Mouse (Mus musculus): Measurements from ENCODE around the gene Col18a1.

Gene Col18a1

DNA sequence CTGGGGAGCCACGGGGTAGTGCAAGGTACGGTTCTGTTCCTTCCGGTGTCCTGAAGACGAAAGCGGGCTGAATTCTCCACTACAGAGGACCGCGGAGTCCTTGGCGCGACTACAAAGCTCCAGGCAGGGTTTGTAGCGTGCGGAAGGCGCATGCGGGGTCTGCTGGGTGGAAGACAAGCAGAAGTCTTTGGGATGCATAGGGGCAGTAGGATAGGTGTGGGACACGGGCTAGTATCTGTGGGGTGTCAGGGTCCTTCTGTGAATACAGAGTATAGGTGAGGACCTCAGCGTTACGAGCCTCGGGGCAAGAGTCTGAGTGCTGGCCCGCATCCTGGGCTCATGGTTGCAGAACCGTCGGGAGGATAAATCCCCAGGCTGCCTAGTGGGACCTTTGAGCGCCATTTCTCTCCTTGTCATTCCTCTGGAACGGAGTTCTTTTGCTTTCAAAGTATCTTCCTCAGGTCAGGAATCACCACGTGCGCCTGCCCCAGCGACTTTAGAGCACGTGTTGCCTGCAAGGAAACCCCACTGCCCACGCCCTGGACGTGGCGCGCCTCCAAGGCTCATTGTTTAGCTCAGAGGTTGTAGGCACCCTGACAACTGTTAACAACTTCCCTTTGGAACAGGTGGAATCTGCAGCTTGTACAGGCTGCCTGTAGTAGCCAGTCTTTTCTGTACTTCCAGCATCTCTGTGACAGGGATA, 132.9 kb downstream of the Col18a1 start:
- no peak for TF ChIP-seq GATA4 (IDR thresholded peaks at IDR 0.05; ENCODE audit: insufficient replicate concordance, low read length)

DNA sequence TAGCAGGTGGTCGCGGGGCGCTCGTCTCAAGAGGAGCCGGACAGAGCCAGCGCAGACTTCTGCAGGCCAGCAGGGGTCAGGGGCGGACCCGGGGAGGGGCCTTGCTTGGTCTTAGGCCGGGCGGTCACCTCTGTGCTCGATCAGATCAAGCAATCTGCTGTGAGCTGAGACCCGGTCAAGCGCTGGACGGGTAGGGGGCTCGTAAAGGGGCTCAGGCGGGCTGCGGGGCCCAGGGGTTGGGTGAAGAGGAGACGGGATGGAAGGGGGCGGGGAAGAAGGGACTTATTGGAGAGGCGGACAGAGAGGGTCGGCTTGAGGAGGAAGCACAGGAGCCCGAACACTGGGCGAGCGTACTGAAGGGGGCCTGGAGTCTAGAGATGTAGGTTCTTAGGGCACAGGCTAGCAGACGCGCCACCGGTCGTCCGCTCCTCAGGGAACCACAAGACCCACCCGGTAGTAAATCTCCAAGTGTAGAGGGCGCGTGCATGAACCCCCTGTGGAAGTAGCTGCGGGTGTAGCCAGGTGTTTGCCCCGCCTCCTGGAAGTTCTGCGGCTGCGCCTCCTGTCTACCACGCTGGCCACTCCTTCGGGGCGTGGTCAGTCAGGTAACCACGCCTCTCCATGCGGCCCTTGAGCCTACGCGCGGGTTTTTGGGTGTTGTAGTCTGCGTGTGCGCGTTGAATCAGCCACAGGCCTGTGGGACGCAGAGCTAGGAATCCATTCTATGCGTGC, 133.6 kb downstream of the Col18a1 start:
- TF ChIP-seq GATA4 (IDR thresholded peaks at IDR 0.05; ENCODE audit: insufficient replicate concordance, low read length), result no peak

DNA sequence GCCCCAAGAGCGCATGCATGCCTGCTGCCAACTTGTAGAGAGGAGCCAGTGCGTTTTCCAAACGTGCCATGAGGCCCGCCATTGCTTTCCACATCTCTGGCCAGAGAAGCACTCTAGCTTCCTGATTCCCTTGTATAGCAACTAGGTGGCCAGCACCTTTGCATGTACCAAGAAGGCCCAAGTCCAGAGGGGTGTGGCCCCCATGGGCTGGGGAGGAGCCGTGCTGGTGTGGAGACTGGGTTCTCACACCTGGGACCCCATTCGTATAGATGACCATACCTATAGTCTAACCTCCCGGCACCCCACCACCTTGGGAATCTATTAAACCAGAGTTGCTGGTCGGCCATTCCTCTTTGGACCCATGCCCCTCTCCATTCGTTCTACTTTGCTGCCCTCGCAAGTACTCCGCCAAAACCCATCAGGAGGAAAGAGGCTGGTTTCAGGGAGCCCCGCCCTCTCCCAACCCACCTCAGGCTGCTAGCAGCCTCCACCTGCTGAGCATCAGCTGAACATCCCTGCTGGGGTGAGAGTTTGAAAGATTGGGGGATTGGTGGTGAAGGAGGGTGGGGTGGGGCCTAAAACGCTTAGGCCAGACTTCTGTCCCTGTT, 134.5 kb downstream of the Col18a1 start, which contains the start of gene Slc19a1:
Gene Slc19a1 (plus strand): TSS at position 474 of the 608 bp plus-strand sequence.
- TF ChIP-seq GATA4 (IDR thresholded peaks at IDR 0.05; ENCODE audit: insufficient replicate concordance, low read length), result no peak

DNA sequence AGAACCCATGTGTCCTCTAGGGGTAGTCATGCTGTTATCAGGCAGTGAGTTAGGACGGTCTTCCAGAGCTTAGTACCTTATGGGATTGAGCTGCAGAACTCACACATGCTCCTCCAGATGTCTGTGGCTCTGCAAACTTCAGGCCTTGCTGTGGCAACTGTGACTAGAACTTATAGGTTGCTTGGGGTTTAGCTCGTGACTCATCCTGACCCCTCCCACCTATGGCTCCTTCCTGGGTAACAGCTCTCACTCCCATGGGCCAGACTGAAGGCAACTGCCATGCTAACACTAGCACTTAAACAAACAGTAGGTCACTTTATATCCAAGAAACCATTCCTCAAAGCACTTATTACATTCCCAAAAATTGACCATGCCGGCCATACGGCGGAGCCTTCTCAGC, 135.7 kb downstream of the Col18a1 start:
- no peak for TF ChIP-seq GATA4 (IDR thresholded peaks at IDR 0.05; ENCODE audit: insufficient replicate concordance, low read length)

DNA sequence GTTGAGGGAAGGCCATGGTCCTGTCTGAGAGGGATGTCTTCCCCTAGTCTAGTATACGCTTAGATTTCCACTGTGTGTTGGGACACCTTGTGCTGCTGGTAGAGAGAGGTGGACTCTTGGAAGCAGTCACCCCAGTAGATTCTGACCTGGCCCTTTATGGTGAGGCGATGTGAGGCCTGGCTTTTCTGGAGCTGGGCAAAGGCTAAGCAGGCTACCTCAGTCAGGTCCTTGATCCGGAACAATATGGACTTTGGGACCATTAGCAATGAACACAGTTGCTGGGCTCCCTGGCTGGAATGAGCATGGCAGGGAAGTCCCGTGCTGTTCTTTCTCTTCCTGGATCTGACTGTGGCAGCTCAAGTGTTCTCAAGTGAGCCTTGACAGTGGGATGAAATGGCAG, 136.6 kb downstream of the Col18a1 start:
- TF ChIP-seq GATA4 (IDR thresholded peaks at IDR 0.05; ENCODE audit: insufficient replicate concordance, low read length), result no peak

DNA sequence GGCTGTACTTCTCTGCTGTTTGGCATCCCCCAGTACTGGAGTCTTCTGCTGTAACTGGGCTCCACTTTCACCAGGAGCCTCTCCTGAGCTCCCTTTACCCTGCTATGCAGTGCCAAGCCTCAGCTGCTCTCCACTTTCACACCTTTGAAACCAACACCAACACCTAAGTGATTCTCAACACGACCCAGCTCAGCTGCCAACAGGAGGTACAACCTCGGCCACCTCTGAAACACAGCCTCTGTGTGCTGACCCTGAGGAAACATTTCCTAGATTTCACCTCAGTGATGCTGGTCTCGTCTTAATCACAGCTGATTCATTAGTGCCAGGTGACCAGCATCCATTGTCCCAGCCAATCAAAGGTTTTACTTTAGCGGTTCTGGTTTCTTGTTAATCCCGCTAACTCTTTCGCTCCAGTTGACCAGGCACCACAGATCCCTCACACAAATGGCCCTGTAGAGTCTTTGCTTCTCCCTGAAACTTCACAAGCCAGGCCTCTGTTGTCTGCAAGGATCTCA, 137.5 kb downstream of the Col18a1 start:
- no peak for TF ChIP-seq GATA4 (IDR thresholded peaks at IDR 0.05; ENCODE audit: insufficient replicate concordance, low read length)

DNA sequence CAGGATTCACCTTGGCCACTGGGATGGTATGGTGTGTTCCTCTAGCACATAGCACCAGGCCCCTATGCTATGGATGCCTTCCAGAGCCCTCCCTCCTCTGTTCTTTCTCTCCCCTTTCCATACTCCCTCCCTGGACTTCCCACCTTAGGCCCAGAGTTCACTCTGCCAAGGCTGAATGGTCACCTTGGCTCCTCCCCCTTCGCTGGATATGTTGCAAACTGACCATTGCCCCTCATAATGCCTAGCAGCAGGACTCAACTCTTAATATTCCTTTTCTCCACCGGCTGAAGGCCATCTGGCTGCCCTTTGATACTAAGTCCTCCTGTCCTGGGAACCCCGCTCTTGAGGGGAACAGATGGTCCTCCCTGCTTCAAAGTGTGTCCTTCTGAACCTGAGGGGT, 139.4 kb downstream of the Col18a1 start:
- TF ChIP-seq GATA4 (IDR thresholded peaks at IDR 0.05; ENCODE audit: insufficient replicate concordance, low read length), result no peak

DNA sequence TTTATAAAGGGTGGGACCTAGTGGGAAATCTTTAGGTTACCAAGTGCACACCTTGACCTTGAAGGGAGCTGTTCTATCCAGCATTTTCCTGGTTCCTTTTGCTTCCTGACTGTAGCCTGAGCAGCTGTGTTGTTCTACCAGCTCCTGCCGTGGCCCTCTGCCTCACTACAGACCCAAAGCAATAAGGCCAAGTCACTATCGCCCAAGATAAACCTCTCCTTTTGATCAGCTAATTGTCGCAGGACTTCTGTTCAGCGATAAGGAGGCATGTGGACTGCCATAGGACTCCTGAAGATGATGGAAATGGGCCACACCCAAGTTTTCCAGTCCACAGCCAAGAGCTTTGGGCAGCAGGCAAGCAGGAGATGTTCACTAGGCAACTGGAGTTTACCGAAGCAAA, 142.1 kb downstream of the Col18a1 start:
- TF ChIP-seq GATA4 (IDR thresholded peaks at IDR 0.05; ENCODE audit: insufficient replicate concordance, low read length), result no peak

DNA sequence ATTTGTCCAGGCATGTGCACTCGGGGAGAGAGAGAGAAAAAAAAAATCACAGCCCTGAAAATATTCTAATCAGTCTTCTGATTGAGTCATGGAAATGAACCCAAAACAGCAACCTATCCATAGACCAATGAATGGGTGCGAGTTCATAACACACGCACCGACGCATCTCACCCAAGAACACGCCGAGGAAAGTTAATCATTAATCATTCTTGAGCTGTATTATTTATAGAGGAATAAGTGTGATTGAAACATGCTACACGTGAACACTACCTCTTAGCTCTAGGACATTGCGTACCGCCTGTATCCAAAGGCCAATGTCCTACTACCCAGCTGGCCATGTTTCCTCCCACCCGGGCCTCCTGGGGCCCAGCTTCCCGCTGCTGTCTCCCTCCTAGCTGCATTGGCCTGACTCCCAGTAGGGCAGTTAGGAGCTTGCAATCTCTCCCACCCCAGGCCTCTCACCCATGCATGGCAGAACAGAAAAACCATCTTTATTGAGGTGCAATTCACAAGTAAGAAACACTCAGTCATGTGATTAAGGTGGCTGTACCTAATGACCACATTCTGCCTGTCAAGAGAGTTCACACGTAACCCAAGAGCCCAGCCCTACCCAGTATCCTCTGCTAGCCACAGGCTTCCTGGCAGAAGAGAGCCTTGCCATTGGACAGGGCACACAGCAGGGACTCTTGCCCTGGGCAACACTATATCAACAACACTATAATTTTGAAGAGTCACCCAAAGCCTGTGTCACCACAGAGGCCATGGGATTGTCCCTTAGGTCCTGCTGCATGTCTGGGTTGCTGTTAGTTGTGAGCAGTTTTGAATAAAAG, 143.8 kb downstream of the Col18a1 start:
- no peak for TF ChIP-seq GATA4 (IDR thresholded peaks at IDR 0.05; ENCODE audit: insufficient replicate concordance, low read length)

DNA sequence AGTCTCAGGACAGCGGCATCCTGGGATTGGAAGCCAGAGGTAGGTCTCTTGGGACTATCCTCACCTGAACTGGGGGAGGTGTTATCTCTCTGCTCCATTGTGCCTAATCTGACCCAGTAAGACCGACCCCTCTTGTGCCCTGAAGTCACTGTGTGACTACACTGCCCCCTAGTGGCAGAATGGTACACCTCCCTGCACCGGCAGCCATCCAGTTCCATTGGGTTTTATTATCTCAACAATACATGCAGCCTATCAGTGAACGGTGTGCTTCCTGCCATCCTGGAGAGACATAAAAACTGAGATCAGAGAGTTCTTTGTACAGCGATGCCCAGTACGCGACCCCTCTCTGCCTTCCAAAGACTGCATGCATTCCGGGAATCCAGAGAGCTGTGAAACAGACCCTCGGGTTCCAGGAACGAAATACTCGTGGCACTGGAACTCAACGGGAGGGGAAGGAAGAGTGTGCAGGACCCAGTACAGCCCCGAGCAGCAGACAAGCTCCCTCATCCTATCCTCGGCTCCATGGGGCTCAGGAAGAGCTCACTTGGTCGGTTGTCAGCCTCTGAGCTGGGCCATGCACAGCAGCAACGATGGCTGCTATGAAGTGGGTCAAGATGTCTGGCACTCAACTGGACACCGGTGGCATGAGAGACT, 144.8 kb downstream of the Col18a1 start:
- no peak for TF ChIP-seq GATA4 (IDR thresholded peaks at IDR 0.05; ENCODE audit: insufficient replicate concordance, low read length)

DNA sequence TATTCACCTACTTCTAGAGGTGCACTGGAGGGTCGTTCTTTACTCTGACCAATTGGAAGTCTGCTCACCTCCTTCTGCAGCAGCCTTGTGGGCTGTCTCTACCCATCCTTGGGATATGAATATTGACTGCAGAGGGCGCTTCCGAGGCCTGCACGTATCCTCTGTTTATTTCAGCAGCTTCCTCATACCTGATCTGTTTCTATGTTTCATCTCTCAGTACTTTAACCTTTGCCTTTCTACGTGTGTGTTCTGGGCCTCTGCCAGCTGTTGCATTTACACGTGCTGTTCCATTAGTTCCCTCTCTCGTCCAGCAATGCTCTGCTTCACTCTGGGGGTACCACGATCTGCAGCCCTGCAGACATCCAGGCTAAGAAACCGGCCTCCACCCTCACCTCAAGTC, 148.7 kb downstream of the Col18a1 start:
- no peak for TF ChIP-seq GATA4 (IDR thresholded peaks at IDR 0.05; ENCODE audit: insufficient replicate concordance, low read length)

DNA sequence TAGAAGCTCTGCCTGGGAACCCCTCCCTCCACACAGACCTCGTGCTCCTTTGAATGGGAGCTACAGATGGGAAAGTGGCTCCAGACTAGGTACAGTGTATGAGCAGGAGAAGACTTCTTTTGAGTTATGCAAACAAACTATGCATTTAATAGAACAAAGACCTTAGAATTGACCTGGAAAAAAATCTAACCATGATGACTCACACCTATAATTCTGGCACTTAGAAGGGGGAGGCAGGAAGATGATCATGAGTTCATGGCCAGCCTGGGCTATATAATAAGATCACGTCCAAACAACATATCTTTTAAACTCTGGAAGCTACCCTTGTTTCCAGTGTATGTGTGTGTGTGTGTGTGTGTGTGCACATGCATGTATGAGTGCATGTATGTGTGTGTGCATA, 149.3 kb downstream of the Col18a1 start:
- TF ChIP-seq GATA4 (IDR thresholded peaks at IDR 0.05; ENCODE audit: insufficient replicate concordance, low read length), result no peak

DNA sequence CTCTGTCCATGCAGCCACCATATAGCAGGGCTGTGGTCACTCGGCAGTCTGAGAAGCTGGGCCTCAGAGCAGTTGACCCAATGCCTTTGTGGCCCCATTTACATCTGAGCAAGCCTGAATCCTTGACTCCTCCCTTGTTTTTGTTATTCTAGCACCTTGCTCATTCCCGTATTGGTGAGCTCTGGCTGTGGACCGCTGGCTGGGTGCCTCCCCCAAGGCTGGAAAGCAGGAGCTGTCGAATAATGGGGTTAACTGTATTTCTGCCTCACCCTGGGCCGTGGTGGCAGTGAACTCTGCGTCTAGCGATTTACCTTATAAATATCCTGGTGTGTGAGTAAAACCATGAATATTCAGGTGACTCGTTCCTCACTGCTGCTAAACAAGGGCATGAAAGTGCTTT, 149.8 kb downstream of the Col18a1 start:
- TF ChIP-seq GATA4 (IDR thresholded peaks at IDR 0.05; ENCODE audit: insufficient replicate concordance, low read length), result no peak

DNA sequence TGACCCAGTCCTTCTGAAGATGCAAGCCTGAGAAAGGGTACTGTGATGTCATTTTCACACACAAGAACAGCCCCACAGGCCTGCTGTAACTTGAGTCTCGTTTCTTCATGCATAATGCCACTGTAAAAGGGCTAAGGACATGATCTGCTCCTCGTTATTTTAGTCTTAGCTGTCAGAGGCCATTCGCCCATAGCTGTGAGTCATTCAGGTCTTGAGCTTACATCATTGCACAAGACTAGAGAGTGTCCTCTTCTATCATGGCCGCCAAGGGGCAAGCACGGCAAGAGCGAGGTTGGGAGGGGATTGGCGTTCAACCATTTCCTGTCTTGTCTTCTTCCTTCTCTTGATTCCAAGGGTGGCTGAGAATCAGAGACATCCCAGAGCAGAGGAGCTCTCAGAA, 150.3 kb downstream of the Col18a1 start:
- no peak for TF ChIP-seq GATA4 (IDR thresholded peaks at IDR 0.05; ENCODE audit: insufficient replicate concordance, low read length)

DNA sequence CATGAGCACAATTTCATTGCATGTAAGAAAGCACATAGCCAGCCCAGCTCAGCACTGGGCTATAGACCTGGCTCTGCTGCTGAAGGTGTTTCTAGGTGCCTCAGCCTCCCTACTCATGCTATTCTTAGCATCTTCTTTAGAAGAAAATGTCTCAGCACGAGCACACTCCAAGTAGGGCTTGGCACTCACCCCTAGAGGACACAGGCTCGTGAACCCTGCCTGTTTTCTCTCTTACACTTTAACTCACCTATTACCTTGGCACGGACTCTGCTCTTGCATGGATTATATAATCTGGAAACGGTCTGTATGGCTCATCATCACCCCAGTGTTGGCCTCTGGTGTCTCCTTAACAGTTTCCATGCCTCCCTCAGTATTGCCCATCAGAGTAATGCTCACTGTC, 154.7 kb downstream of the Col18a1 start:
- no peak for TF ChIP-seq GATA4 (IDR thresholded peaks at IDR 0.05; ENCODE audit: insufficient replicate concordance, low read length)

Measured in liver, adult (tissue).